Mouse (Mus musculus) myocyte (in vitro differentiated cells): ENCODE results near the gene Mtrex. TPM values are rescaled to one million over a fixed set of nuclear protein-coding genes. Genes with fewer than 3 reads are reported as not detected.

Experiments
- H3K27me3 ChIP-seq: one replicate; pipeline ENCODE4 v1.6.1; 2011; ENCODE audit not compliant: control insufficient read depth, insufficient read depth, insufficient read length
- H3K36me3 ChIP-seq: one replicate; pipeline ENCODE4 v1.6.1; 2011; ENCODE audit not compliant: control insufficient read depth, insufficient read depth
- H3K4me2 ChIP-seq: one replicate; pipeline ENCODE4 v1.6.1; 2011; ENCODE audit warnings: low read depth, control low read depth
- H3K4me3 ChIP-seq: one replicate; pipeline ENCODE4 v1.5.1; 2011; ENCODE audit warnings: mild to moderate bottlenecking, control low read depth, moderate library complexity
- H3K79me2 ChIP-seq: one replicate; pipeline ENCODE4 v1.6.1; 2011; ENCODE audit not compliant: control insufficient read depth, insufficient read depth
- H3ac ChIP-seq: one replicate; pipeline ENCODE4 v1.6.1; 2011; ENCODE audit not compliant: control insufficient read depth, insufficient read length
- CEBPB ChIP-seq: IDR thresholded peaks from 2 replicates; pipeline ENCODE4 v1.6.1; 2011; ENCODE audit warnings: mild to moderate bottlenecking, moderate library complexity; ENCODE audit not compliant: poor library complexity, insufficient read depth, severe bottlenecking
- E2F4 ChIP-seq: IDR thresholded peaks from one replicate; pipeline ENCODE4 v1.6.1; 2011; ENCODE audit warnings: mild to moderate bottlenecking, control low read depth, moderate library complexity; ENCODE audit not compliant: insufficient read depth
- MAX ChIP-seq: IDR thresholded peaks from one replicate; pipeline ENCODE4 v1.6.1; 2011; ENCODE audit warnings: low read depth, mild to moderate bottlenecking, control low read depth
- MYOD1 ChIP-seq, 3 experiments: IDR thresholded peaks; one replicate each; pipeline ENCODE4 v1.6.1; 2011; ENCODE audit warnings: control low read depth in 2 of 3, low read depth in 2 of 3, mild to moderate bottlenecking in 2 of 3, moderate library complexity in 1 of 3; ENCODE audit not compliant: insufficient read length in 2 of 3, control insufficient read depth in 1 of 3
- MYOG ChIP-seq, 3 experiments: IDR thresholded peaks; one replicate each; pipeline ENCODE4 v1.6.1; 2011; ENCODE audit warnings: control low read depth in 2 of 3, low read depth in 2 of 3, mild to moderate bottlenecking in 2 of 3; ENCODE audit not compliant: insufficient read length in 2 of 3, control insufficient read depth in 1 of 3, insufficient read depth in 1 of 3
- POLR2A ChIP-seq: IDR thresholded peaks from one replicate; pipeline ENCODE4 v1.6.1; 2011; ENCODE audit warnings: low read depth, mild to moderate bottlenecking, control low read depth, moderate library complexity; ENCODE audit not compliant: insufficient read length
- POLR2AphosphoS2 ChIP-seq: IDR thresholded peaks from one replicate; pipeline ENCODE4 v1.6.1; 2011; ENCODE audit warnings: low read depth, control low read depth; ENCODE audit not compliant: insufficient read length
- REST ChIP-seq: IDR thresholded peaks from one replicate; pipeline ENCODE4 v1.6.1; 2011; ENCODE audit warnings: mild to moderate bottlenecking, control low read depth, moderate library complexity; ENCODE audit not compliant: insufficient read depth, insufficient read length
- SRF ChIP-seq: IDR thresholded peaks from one replicate; pipeline ENCODE4 v1.6.1; 2011; ENCODE audit warnings: low read depth; ENCODE audit not compliant: control insufficient read depth, insufficient read length
- TCF12 ChIP-seq: IDR thresholded peaks from one replicate; pipeline ENCODE4 v1.6.1; 2011; ENCODE audit warnings: mild to moderate bottlenecking, control low read depth; ENCODE audit not compliant: poor library complexity, insufficient read depth, severe bottlenecking
- TCF3 ChIP-seq: IDR thresholded peaks from one replicate; pipeline ENCODE4 v1.6.1; 2011; ENCODE audit warnings: low read depth, control low read depth; ENCODE audit not compliant: insufficient read length
- USF1 ChIP-seq: IDR thresholded peaks from one replicate; pipeline ENCODE4 v1.6.1; 2011; ENCODE audit warnings: low read depth, mild to moderate bottlenecking, control low read depth, moderate library complexity
- polyA plus RNA-seq: library from polyadenylated mRNA; unstranded; fragments of >200 nt; fragmentation: generic; extraction: Trizol; gene quantifications from one replicate; pipeline ENCODE4 v1.2.1, GENCODE M21; 2012; ENCODE audit warnings: missing spikeins

The Mtrex gene
- polyA plus RNA-seq, 1 experiment: 12.6 TPM

- Histone ChIP-seq H3K36me3 (peaks cover 52% of the 10 kb centered on the region), H3K4me3 (no peak overlapping the region), H3K4me2 (no peak overlapping the region), H3K79me2 (peaks cover 27% of the 10 kb centered on the region), H3K27me3 (no peaks in the 10 kb centered on the region), H3ac (no peak overlapping the region)
- TF ChIP-seq CEBPB: no peak
- no peak for TF ChIP-seq TCF12
- no peak for TF ChIP-seq MAX
- no peak for TF ChIP-seq MYOG (IDR thresholded peaks at IDR 0.05; ENCODE audit: control insufficient read depth in 1 of 3, insufficient read depth in 1 of 3, insufficient read length in 2 of 3, low read depth in 2 of 3)
- TF ChIP-seq TCF3: no peak
- no peak for TF ChIP-seq POLR2AphosphoS2
- no peak for TF ChIP-seq POLR2A
- no peak for TF ChIP-seq REST
Observed at GRCm38 (mm10) chr13:112919141-112919865, 7.9 kb downstream of the Mtrex start.

GRCm38 (mm10) chr13:112910434-112910833, 16.8 kb downstream of the Mtrex start:
- Histone ChIP-seq H3K79me2 (no peaks in the 10 kb centered on the region), H3K4me2 (no peak overlapping the region), H3K36me3 (peaks cover 75% of the 10 kb centered on the region), H3ac (no peak overlapping the region), H3K27me3 (no peaks in the 10 kb centered on the region), H3K4me3 (no peak overlapping the region)
- TF ChIP-seq TCF12 (no peak), MYOG (IDR thresholded peaks at IDR 0.05; ENCODE audit: control insufficient read depth in 1 of 3, insufficient read depth in 1 of 3, insufficient read length in 2 of 3, low read depth in 2 of 3) (no peak), POLR2AphosphoS2 (no peak), MYOD1 (IDR thresholded peaks at IDR 0.05; ENCODE audit: control insufficient read depth in 1 of 3, insufficient read length in 2 of 3, low read depth in 2 of 3) (no peak), CEBPB (no peak), USF1 (no peak), E2F4 (no peak)

- H3K79me2 ChIP-seq: no peaks in the 10 kb centered on the region
- H3K36me3 ChIP-seq: peaks cover 73% of the 10 kb centered on the region
- H3ac ChIP-seq: no peak overlapping the region
- no peak overlapping the region for H3K4me2 ChIP-seq
- TF ChIP-seq REST: no peak
- TF ChIP-seq CEBPB: no peak
- no peak for TF ChIP-seq USF1
- no peak for TF ChIP-seq TCF3
- no peak for TF ChIP-seq POLR2AphosphoS2
- no peak for TF ChIP-seq POLR2A
- no peak for TF ChIP-seq MAX
- TF ChIP-seq E2F4: no peak
- TF ChIP-seq TCF12: no peak
- no peak for TF ChIP-seq MYOD1 (IDR thresholded peaks at IDR 0.05; ENCODE audit: control insufficient read depth in 1 of 3, insufficient read length in 2 of 3, low read depth in 2 of 3)
- no peak for TF ChIP-seq MYOG (IDR thresholded peaks at IDR 0.05; ENCODE audit: control insufficient read depth in 1 of 3, insufficient read depth in 1 of 3, insufficient read length in 2 of 3, low read depth in 2 of 3)
- no peak for TF ChIP-seq SRF
- H3K4me3 ChIP-seq: no peak overlapping the region
- no peaks in the 10 kb centered on the region for H3K27me3 ChIP-seq
Observed at GRCm38 (mm10) chr13:112909663-112910062, 17.5 kb downstream of the Mtrex start.

- no peaks in the 10 kb centered on the region for H3K27me3 ChIP-seq
- TF ChIP-seq TCF12: no peak
- no peak for TF ChIP-seq SRF
- TF ChIP-seq USF1: no peak
- TF ChIP-seq POLR2AphosphoS2: no peak
- TF ChIP-seq MYOD1 (IDR thresholded peaks at IDR 0.05; ENCODE audit: control insufficient read depth in 1 of 3, insufficient read length in 2 of 3, low read depth in 2 of 3): no peak
- TF ChIP-seq MYOG (IDR thresholded peaks at IDR 0.05; ENCODE audit: control insufficient read depth in 1 of 3, insufficient read depth in 1 of 3, insufficient read length in 2 of 3, low read depth in 2 of 3): no peak
- no peak for TF ChIP-seq E2F4
- TF ChIP-seq CEBPB: no peak
- no peaks in the 10 kb centered on the region for H3K79me2 ChIP-seq
- peaks cover 58% of the 10 kb centered on the region for H3K36me3 ChIP-seq
- no peak overlapping the region for H3ac ChIP-seq
- no peak overlapping the region for H3K4me2 ChIP-seq
- H3K4me3 ChIP-seq: no peak overlapping the region
Observed at GRCm38 (mm10) chr13:112902176-112902575, 25.0 kb downstream of the Mtrex start.

- Histone ChIP-seq H3K4me3 (no peak overlapping the region), H3K27me3 (no peaks in the 10 kb centered on the region), H3ac (no peak overlapping the region), H3K79me2 (no peaks in the 10 kb centered on the region), H3K36me3 (peaks cover 66% of the 10 kb centered on the region), H3K4me2 (no peak overlapping the region)
- TF ChIP-seq POLR2AphosphoS2 (no peak), MAX (no peak), POLR2A (no peak), REST (no peak), MYOG (IDR thresholded peaks at IDR 0.05; ENCODE audit: control insufficient read depth in 1 of 3, insufficient read depth in 1 of 3, insufficient read length in 2 of 3, low read depth in 2 of 3) (no peak), CEBPB (no peak)
Observed at GRCm38 (mm10) chr13:112887234-112887633, 40.0 kb downstream of the Mtrex start.
